ENCODE assay signal across 8 mouse cellular contexts in the genomic region with DNA sequence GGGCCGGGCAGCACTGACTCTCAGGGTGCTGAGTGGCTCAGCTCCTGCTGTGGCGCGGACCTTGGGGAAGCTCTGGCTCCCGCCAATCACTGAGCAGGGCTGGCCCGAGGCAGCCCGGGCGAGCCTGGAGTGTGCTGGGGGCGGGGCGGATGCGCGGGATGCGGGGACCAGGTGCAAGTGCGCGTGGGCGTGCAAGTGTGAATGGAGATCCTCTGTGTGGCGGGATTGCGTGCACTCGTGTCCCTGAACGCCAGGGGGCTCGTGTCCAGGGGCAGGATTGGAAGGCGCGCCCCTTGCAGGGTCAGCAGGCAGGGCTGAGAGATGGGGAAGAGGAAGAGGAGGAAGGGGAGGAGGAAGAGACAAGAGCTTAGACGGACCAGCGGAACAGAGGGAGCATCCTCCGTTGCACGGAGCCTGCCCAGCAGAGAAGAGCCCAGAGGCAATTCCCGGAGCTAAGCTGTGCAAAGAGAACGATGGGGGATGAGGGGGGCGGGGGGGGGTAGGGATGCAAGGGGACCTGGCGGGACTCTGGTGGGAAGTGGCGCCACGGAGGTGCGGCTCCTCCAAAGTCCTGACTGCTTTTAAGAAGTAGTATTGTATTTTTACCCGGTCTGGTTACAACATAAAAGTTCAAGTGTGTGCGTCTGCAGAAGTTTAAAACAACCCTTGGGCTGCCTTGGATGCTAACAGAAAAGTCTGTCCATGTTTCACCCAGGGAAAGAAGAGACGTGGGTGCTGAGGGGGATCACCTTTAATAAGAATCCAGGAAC. TPM values are rescaled to one million over a fixed set of nuclear protein-coding genes. Genes with fewer than 3 reads are reported as not detected.
A peak's percentile ranks its signal among the peaks of the same experiment; 100 is the strongest.
DNase-seq lines count a peak whose midpoint lies in the region; ATAC-seq and TF ChIP-seq lines count a peak whose summit lies in the region.

No protein-coding gene starts in this region.

- H3K9me3 ChIP-seq in forebrain, postnatal 0 days (ENCODE audit: low read length) = no peaks in the 10 kb centered on the region
- H3K9me3 ChIP-seq in intestine, embryonic 16.5 days (ENCODE audit: control insufficient read depth, low read length) = no peaks in the 10 kb centered on the region
- no peaks in the 10 kb centered on the region for H3K9me3 ChIP-seq in liver, postnatal 0 days (ENCODE audit: low read length)
- H3K9me3 ChIP-seq in neural tube, embryonic 11.5 days (ENCODE audit: control insufficient read depth, low read length) = no peaks in the 10 kb centered on the region

- TF ChIP-seq CTCF in forebrain, postnatal 0 days (IDR thresholded peaks at IDR 0.05; ENCODE audit: low read depth) = peak; percentile 55
- peak; percentile 33; the same call in 1 of the 2 replicates for TF ChIP-seq CTCF in liver, postnatal 0 days (IDR thresholded peaks at IDR 0.05; ENCODE audit: low read depth)

- no peaks in the 10 kb centered on the region for H3K36me3 ChIP-seq in forebrain, postnatal 0 days (ENCODE audit: insufficient read depth)
- H3K36me3 ChIP-seq in intestine, embryonic 16.5 days (ENCODE audit: control insufficient read depth, insufficient read depth, low read length) = no peaks in the 10 kb centered on the region
- no peaks in the 10 kb centered on the region for H3K36me3 ChIP-seq in liver, postnatal 0 days (replicated peaks; ENCODE audit: insufficient read depth, low read length)
- H3K36me3 ChIP-seq in neural tube, embryonic 11.5 days (ENCODE audit: control insufficient read depth, insufficient read depth, low read length) = no peaks in the 10 kb centered on the region

- TF ChIP-seq EP300 in liver, postnatal 0 days (IDR thresholded peaks at IDR 0.05; ENCODE audit: low read depth) = no peak

- peaks cover 8% of the 10 kb centered on the region for H3K4me1 ChIP-seq in forebrain, postnatal 0 days (ENCODE audit: insufficient read depth)
- H3K4me1 ChIP-seq in intestine, embryonic 16.5 days (ENCODE audit: control insufficient read depth, insufficient read depth, low read length) = peaks cover 9% of the 10 kb centered on the region
- H3K4me1 ChIP-seq in liver, postnatal 0 days (ENCODE audit: insufficient read depth) = peaks cover 6% of the 10 kb centered on the region
- H3K4me1 ChIP-seq in neural tube, embryonic 11.5 days (ENCODE audit: control insufficient read depth, insufficient read depth, low read length) = peaks cover 5% of the 10 kb centered on the region; the same call in 1 of the 2 replicates

- peak overlapping the region; percentile 78 for H3K4me2 ChIP-seq in forebrain, postnatal 0 days (ENCODE audit: low read depth)
- H3K4me2 ChIP-seq in intestine, embryonic 16.5 days (ENCODE audit: low read depth, low read length) = peak overlapping the region; percentile 89
- H3K4me2 ChIP-seq in liver, postnatal 0 days (ENCODE audit: low read depth, low read length) = peak overlapping the region; percentile 53
- peak overlapping the region; percentile 84 for H3K4me2 ChIP-seq in neural tube, embryonic 11.5 days (ENCODE audit: low read depth)

- peak overlapping the region; percentile 40 for H3K4me3 ChIP-seq in forebrain, postnatal 0 days (ENCODE audit: low read depth, low read length)
- peak overlapping the region; percentile 48 for H3K4me3 ChIP-seq in intestine, embryonic 16.5 days (ENCODE audit: low read length)
- H3K4me3 ChIP-seq in liver, postnatal 0 days (ENCODE audit: low read depth, low read length) = peak overlapping the region; percentile 29
- peak overlapping the region; percentile 39 for H3K4me3 ChIP-seq in neural tube, embryonic 11.5 days (ENCODE audit: low read depth, low read length)

- 2% methylated on average over 36 of the region's 36 CpGs for WGBS in forebrain, postnatal 0 days
- 1% methylated on average over 34 of the region's 36 CpGs for WGBS in intestine, embryonic 16.5 days
- WGBS in liver, postnatal 0 days (ENCODE audit: insufficient replicate concordance) = 2% methylated on average over 36 of the region's 36 CpGs
- WGBS in neural tube, embryonic 11.5 days = under 1% methylated on average over 36 of the region's 36 CpGs

- peak; percentile 9 to 15 for DNase-seq in cerebellum, adult 18-20 months
- DNase-seq in cerebellum, adult 9-10 months = no peak
- DNase-seq in brain, adult 2 months (ENCODE audit: low read depth, low spot score) = peak; percentile 28
- DNase-seq in forebrain, postnatal 0 days = peak; percentile 43
- DNase-seq in liver, postnatal 0 days = peak; percentile 41
- DNase-seq in neural tube, embryonic 11.5 days (ENCODE audit: low spot score) = peak; percentile 70
- DNase-seq in thymus, postnatal 0 days (ENCODE audit: low spot score) = peak; percentile 64

- ATAC-seq in forebrain, postnatal 0 days = peak; percentile 77
- ATAC-seq in intestine, embryonic 16.5 days = peak; percentile 93
- ATAC-seq in liver, postnatal 0 days = no peak
- peak; percentile 91 for ATAC-seq in neural tube, embryonic 11.5 days (ENCODE audit: insufficient read depth, low FRiP score, low TSS enrichment)

- H3K9ac ChIP-seq in forebrain, postnatal 0 days = peak overlapping the region; percentile 22; the same call in 1 of the 2 replicates
- peak overlapping the region; percentile 56 for H3K9ac ChIP-seq in intestine, embryonic 16.5 days (ENCODE audit: low read depth, low read length)
- H3K9ac ChIP-seq in liver, postnatal 0 days (replicated peaks) = no peak overlapping the region
- peak overlapping the region; percentile 44 for H3K9ac ChIP-seq in neural tube, embryonic 11.5 days (ENCODE audit: low read length)

- H3K27me3 ChIP-seq in forebrain, postnatal 0 days (ENCODE audit: insufficient read depth, low read length) = peaks cover 20% of the 10 kb centered on the region
- H3K27me3 ChIP-seq in intestine, embryonic 16.5 days (replicated peaks; ENCODE audit: control insufficient read depth, insufficient read depth, low read length) = peaks cover 26% of the 10 kb centered on the region
- peaks cover 36% of the 10 kb centered on the region for H3K27me3 ChIP-seq in liver, postnatal 0 days (ENCODE audit: insufficient read depth, low read length)
- peaks cover 15% of the 10 kb centered on the region for H3K27me3 ChIP-seq in neural tube, embryonic 11.5 days (ENCODE audit: control insufficient read depth, insufficient read depth, low read length)

- H3K27ac ChIP-seq in forebrain, postnatal 0 days (ENCODE audit: low read depth, low read length) = no peak overlapping the region
- no peak overlapping the region for H3K27ac ChIP-seq in intestine, embryonic 16.5 days (ENCODE audit: low read length)
- no peak overlapping the region for H3K27ac ChIP-seq in liver, postnatal 0 days (ENCODE audit: low read depth)
- H3K27ac ChIP-seq in neural tube, embryonic 11.5 days (ENCODE audit: low read depth, low read length) = no peak overlapping the region

RNA-seq across cellular contexts. Expression of gene Erg, which starts 0.7 kb away (rescaled TPM):
- 3.9 and 6.4 TPM in 2 replicates for total RNA-seq in forebrain, postnatal 0 days (2014; rRNA removed)
- 0.99 and 1.8 TPM in 2 replicates for polyA plus RNA-seq in forebrain, postnatal 0 days (2015; fragmentation: Nextera tagmentation; extraction: Ambion mirVana)
- polyA plus RNA-seq in intestine, embryonic 16.5 days (2015; fragmentation: Nextera tagmentation; extraction: Ambion mirVana) = 3.7 and 3.8 TPM in 2 replicates
- 2.0 and 2.2 TPM in 2 replicates for polyA plus RNA-seq in liver, postnatal 0 days (2015; fragmentation: Nextera tagmentation; extraction: Ambion mirVana)
- polyA plus RNA-seq in neural tube, embryonic 11.5 days (2014; fragmentation: Nextera tagmentation; extraction: Ambion mirVana) = 2.1 and 3.0 TPM in 2 replicates
- polyA plus RNA-seq in thymus, postnatal 0 days (2015; fragmentation: Nextera tagmentation; extraction: Ambion mirVana) = 1.3 and 1.8 TPM in 2 replicates
